Mouse (Mus musculus): ENCODE data around the gene Notch1. TPM values are rescaled to one million over a fixed set of nuclear protein-coding genes. Genes with fewer than 3 reads are reported as not detected.

The Notch1 gene
- polyA plus RNA-seq, 1 experiment = 16.1 TPM

- peak overlapping the region; percentile 60 for H3K27ac ChIP-seq (ENCODE audit: insufficient read depth, low read depth, low read length)
- DNase-seq = peak; percentile 97
- no peaks in the 10 kb centered on the region for H3K27me3 ChIP-seq (replicated peaks; ENCODE audit: control insufficient read depth, insufficient read depth, low read length)
- WGBS = under 1% methylated on average over 44 of the region's 44 CpGs
- TF ChIP-seq CTCF (conservative IDR thresholded peaks at IDR 0.05; ENCODE audit: insufficient read depth, insufficient read length, low read depth, low read length) (0 out of 2 replicates have a peak, but pooled peaks have one; percentile 5), POLR2A (IDR thresholded peaks at IDR 0.05; ENCODE audit: low read depth, low read length) (no peak)
- peaks cover 2% of the 10 kb centered on the region; the same call in 1 of the 2 replicates for H3K36me3 ChIP-seq (ENCODE audit: control insufficient read depth, insufficient read depth, low read length)
- peaks cover 12% of the 10 kb centered on the region for H3K4me1 ChIP-seq (ENCODE audit: control insufficient read depth, insufficient read depth, low read length)
- H3K4me3 ChIP-seq (ENCODE audit: insufficient read depth, low read depth, low read length) = peak overlapping the region; percentile 63
Observed at GRCm38 (mm10) chr2:26445666-26446445, 70.6 kb downstream of the Notch1 start.

DNA sequence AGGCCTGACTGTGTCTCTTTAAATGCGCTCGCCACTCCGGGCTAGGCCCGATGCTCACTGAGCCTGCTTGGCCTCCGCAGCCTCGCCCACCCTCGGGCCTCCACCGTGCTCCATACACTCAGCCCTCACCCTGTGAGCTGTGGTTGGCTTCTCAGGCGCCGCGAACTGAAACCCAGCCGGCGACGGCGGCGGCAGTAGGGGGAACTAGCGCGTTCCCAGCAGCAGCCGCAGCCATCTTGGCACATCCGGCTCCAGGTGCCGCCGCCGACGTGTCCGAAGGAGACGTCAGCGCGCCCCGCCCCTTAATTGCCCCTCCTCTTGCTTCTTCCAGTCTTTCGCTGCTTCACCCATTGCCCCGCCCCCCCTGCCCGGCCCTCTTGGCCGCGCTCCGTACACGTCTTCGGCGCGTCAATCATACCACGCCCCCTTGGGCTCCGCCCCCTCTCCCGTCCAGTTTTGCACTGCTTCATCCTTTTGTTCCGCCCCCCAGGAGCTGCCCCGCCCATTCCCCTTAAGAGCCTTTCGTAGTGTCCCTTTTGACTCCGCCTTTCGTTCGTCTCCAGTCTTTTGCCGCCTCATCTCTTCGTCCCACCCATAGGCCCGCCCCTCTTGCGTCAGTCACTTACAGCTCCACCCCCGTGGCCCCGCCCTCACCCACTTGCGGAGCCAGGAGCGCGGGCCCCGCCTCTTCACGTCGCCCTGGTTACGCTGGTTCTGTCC, 71.4 kb downstream of the Notch1 start, which contains the start of gene Sec16a:
Gene Sec16a (minus strand): TSS at position 271 of the 720 bp plus-strand sequence.
- no peaks in the 10 kb centered on the region for H3K27me3 ChIP-seq (replicated peaks; ENCODE audit: control insufficient read depth, insufficient read depth, low read length)
- TF ChIP-seq POLR2A (IDR thresholded peaks at IDR 0.05; ENCODE audit: low read depth, low read length) = peak; percentile 47
- no peak for TF ChIP-seq CTCF (conservative IDR thresholded peaks at IDR 0.05; ENCODE audit: insufficient read depth, insufficient read length, low read depth, low read length)
- H3K4me3 ChIP-seq (ENCODE audit: insufficient read depth, low read depth, low read length) = peak within 1 kb of the TSS; percentile 93
- peaks cover 12% of the 10 kb centered on the region for H3K4me1 ChIP-seq (ENCODE audit: control insufficient read depth, insufficient read depth, low read length)
- peak; percentile 100 for DNase-seq
- 1% methylated on average over 61 of the region's 61 CpGs for WGBS
- H3K36me3 ChIP-seq (ENCODE audit: control insufficient read depth, insufficient read depth, low read length) = peaks cover 4% of the 10 kb centered on the region; the same call in 1 of the 2 replicates
- H3K27ac ChIP-seq (ENCODE audit: insufficient read depth, low read depth, low read length) = peak within 1 kb of the TSS; percentile 87

- Histone ChIP-seq H3K4me1 (ENCODE audit: control insufficient read depth, insufficient read depth, low read length) (peaks cover 12% of the 10 kb centered on the region), H3K27ac (ENCODE audit: insufficient read depth, low read depth, low read length) (peak overlapping the region; percentile 87), H3K36me3 (ENCODE audit: control insufficient read depth, insufficient read depth, low read length) (peaks cover 4% of the 10 kb centered on the region), H3K4me3 (ENCODE audit: insufficient read depth, low read depth, low read length) (peak overlapping the region; percentile 93), H3K27me3 (replicated peaks; ENCODE audit: control insufficient read depth, insufficient read depth, low read length) (no peaks in the 10 kb centered on the region)
- DNase-seq = no peak
- no peak for TF ChIP-seq CTCF (conservative IDR thresholded peaks at IDR 0.05; ENCODE audit: insufficient read depth, insufficient read length, low read depth, low read length)
- TF ChIP-seq POLR2A (IDR thresholded peaks at IDR 0.05; ENCODE audit: low read depth, low read length) = no peak
- WGBS = 1% methylated on average over 15 of the region's 15 CpGs
Observed at GRCm38 (mm10) chr2:26444368-26444767, 72.1 kb downstream of the Notch1 start.

- no peaks in the 10 kb centered on the region for H3K27me3 ChIP-seq (replicated peaks; ENCODE audit: control insufficient read depth, insufficient read depth, low read length)
- H3K36me3 ChIP-seq (ENCODE audit: control insufficient read depth, insufficient read depth, low read length) = peaks cover 4% of the 10 kb centered on the region
- no peak for TF ChIP-seq POLR2A (IDR thresholded peaks at IDR 0.05; ENCODE audit: low read depth, low read length)
- no peak for TF ChIP-seq CTCF (conservative IDR thresholded peaks at IDR 0.05; ENCODE audit: insufficient read depth, insufficient read length, low read depth, low read length)
- peaks cover 12% of the 10 kb centered on the region for H3K4me1 ChIP-seq (ENCODE audit: control insufficient read depth, insufficient read depth, low read length)
- WGBS = 18% methylated on average over 3 of the region's 3 CpGs
- H3K27ac ChIP-seq (ENCODE audit: insufficient read depth, low read depth, low read length) = no peak overlapping the region
- DNase-seq = no peak
- H3K4me3 ChIP-seq (ENCODE audit: insufficient read depth, low read depth, low read length) = peak overlapping the region; percentile 93
Observed at GRCm38 (mm10) chr2:26443876-26444275, 72.6 kb downstream of the Notch1 start.

DNA sequence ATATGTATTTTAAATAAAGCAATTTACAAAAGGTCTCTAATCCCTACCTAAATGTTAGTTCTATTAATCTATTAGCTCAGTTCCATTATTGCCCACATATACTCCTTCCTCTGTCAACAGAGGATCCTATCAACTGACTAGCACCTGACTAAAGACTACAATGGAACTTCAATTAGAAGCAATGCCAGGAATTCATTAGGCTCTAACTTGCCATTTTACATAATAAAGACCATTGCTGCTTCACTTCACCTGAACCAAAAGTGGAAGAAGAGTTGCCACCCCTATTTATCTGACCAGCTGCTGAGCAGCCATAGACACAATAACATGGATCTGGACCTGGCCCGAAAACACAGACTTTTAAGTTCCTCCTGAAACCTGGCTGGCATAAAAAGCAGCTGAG, 73.6 kb downstream of the Notch1 start:
- 85% methylated on average over 1 of the region's 1 CpGs for WGBS
- TF ChIP-seq CTCF (conservative IDR thresholded peaks at IDR 0.05; ENCODE audit: insufficient read depth, insufficient read length, low read depth, low read length) = no peak
- no peak for TF ChIP-seq POLR2A (IDR thresholded peaks at IDR 0.05; ENCODE audit: low read depth, low read length)
- no peaks in the 10 kb centered on the region for H3K27me3 ChIP-seq (replicated peaks; ENCODE audit: control insufficient read depth, insufficient read depth, low read length)

DNA sequence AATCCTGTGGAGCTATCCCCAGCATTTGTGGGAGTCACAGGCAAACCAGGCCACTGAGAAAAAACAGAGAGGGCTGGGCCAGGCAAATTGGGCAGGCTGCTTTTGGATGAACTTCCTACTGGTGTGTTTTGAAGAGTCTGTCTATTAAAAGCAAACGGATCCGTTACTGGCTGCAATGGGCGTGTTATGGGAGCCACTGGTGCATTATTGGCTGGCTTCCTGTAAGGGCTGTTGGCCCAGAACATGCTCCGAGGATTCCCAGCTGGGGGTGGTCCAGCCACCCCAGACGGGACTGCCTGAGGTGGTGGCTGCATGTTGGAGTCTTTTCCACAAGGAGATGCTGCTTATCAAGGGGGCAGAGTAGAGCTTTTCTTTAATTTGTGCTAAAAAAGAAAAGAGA, 74.8 kb downstream of the Notch1 start:
- Histone ChIP-seq H3K36me3 (ENCODE audit: control insufficient read depth, insufficient read depth, low read length) (peaks cover 4% of the 10 kb centered on the region), H3K27me3 (replicated peaks; ENCODE audit: control insufficient read depth, insufficient read depth, low read length) (no peaks in the 10 kb centered on the region), H3K4me1 (ENCODE audit: control insufficient read depth, insufficient read depth, low read length) (peaks cover 12% of the 10 kb centered on the region), H3K4me3 (ENCODE audit: insufficient read depth, low read depth, low read length) (no peak overlapping the region), H3K27ac (ENCODE audit: insufficient read depth, low read depth, low read length) (no peak overlapping the region)
- no peak for TF ChIP-seq POLR2A (IDR thresholded peaks at IDR 0.05; ENCODE audit: low read depth, low read length)
- no peak for TF ChIP-seq CTCF (conservative IDR thresholded peaks at IDR 0.05; ENCODE audit: insufficient read depth, insufficient read length, low read depth, low read length)
- no peak for DNase-seq
- 45% methylated on average over 5 of the region's 5 CpGs for WGBS

More for the DNA sequence above, 73.6 kb downstream of the Notch1 start:
- peaks cover 4% of the 10 kb centered on the region for H3K36me3 ChIP-seq (ENCODE audit: control insufficient read depth, insufficient read depth, low read length)
- no peak overlapping the region for H3K27ac ChIP-seq (ENCODE audit: insufficient read depth, low read depth, low read length)
- H3K4me3 ChIP-seq (ENCODE audit: insufficient read depth, low read depth, low read length) = no peak overlapping the region
- H3K4me1 ChIP-seq (ENCODE audit: control insufficient read depth, insufficient read depth, low read length) = peaks cover 12% of the 10 kb centered on the region
- no peak for DNase-seq

DNA sequence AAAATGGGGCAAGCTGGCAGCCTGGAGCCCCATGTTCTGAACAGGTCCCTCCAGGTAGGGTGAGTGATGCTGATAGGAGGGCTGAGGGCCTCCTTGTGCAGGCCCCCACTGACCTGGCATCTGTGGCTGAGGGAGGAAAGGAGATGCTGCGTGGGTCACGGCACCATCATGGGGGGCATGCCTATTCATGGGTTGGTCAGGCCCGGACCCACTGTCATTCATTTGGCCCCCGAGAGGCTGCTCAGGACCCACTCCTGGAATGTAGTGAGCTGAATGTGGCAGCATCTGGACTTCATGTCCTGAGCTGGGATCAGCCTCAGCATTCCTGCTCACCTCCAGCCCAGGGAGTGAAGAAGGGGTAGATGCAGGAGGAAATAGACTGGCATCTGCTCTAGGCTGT, 75.2 kb downstream of the Notch1 start:
- H3K36me3 ChIP-seq (ENCODE audit: control insufficient read depth, insufficient read depth, low read length) = peaks cover 4% of the 10 kb centered on the region
- H3K27ac ChIP-seq (ENCODE audit: insufficient read depth, low read depth, low read length) = no peak overlapping the region
- DNase-seq = no peak
- 91% methylated on average over 4 of the region's 4 CpGs for WGBS
- no peak overlapping the region for H3K4me3 ChIP-seq (ENCODE audit: insufficient read depth, low read depth, low read length)
- TF ChIP-seq CTCF (conservative IDR thresholded peaks at IDR 0.05; ENCODE audit: insufficient read depth, insufficient read length, low read depth, low read length) (no peak), POLR2A (IDR thresholded peaks at IDR 0.05; ENCODE audit: low read depth, low read length) (no peak)
- peaks cover 10% of the 10 kb centered on the region; the same call in 1 of the 2 replicates for H3K4me1 ChIP-seq (ENCODE audit: control insufficient read depth, insufficient read depth, low read length)
- H3K27me3 ChIP-seq (replicated peaks; ENCODE audit: control insufficient read depth, insufficient read depth, low read length) = no peaks in the 10 kb centered on the region

Measured in kidney, adult 2 months (tissue).